Comparison of ENCODE assay signal across 19 mouse cellular contexts in the genomic region with DNA sequence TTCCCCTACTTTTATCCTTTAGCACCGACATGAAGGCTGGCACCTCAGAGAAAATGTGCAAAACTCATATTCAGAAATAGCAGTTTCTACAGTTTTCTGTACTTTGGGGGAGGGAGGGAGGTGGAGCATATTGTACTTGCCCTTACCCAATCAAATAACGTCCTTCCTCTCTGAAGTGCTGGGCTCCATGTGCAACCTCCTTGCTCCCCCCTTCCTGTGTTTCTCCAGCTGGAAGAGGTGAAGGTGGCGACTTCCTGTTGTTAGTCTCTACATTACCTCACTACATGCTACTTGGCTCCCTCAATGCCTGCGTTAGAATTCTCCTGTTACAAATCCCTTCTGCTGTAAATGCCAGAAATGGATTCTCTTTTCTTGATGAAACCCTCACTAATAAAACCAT. TPM values are rescaled to one million over a fixed set of nuclear protein-coding genes. Genes with fewer than 3 reads are reported as not detected.
DNase-seq lines count a peak whose midpoint lies in the region; ATAC-seq and TF ChIP-seq lines count a peak whose summit lies in the region.
"Had no signal": no experiment of that assay in that cellular context is flagged by ENCODE, and none has a peak within 500 bp of the region (broad histone marks: within the 10 kb centered on the region; RNA-seq: fewer than 3 reads in every experiment).

No protein-coding gene starts in this region.

- no peaks in the 10 kb centered on the region for H3K36me3 ChIP-seq in heart, postnatal 0 days (replicated peaks; ENCODE audit: control insufficient read depth, insufficient read depth, low read length)
- H3K36me3 ChIP-seq in lung, postnatal 0 days (ENCODE audit: insufficient read depth, low read length) = no peaks in the 10 kb centered on the region
- no peaks in the 10 kb centered on the region for H3K36me3 ChIP-seq in hindbrain, embryonic 10.5 days
- H3K36me3 ChIP-seq: forebrain, embryonic 10.5 days; hindbrain, embryonic 15.5 days; stomach, embryonic 15.5 days had no signal

- no peak overlapping the region for H3K9ac ChIP-seq in heart, postnatal 0 days (replicated peaks; ENCODE audit: low read depth, low read length)
- H3K9ac ChIP-seq in lung, postnatal 0 days (replicated peaks; ENCODE audit: low read depth) = no peak overlapping the region
- H3K9ac ChIP-seq: hindbrain, embryonic 15.5 days; lung, embryonic 14.5 days; stomach, embryonic 15.5 days had no signal

- no peak overlapping the region for H3K27ac ChIP-seq in heart, postnatal 0 days (ENCODE audit: low read depth)
- no peak overlapping the region for H3K27ac ChIP-seq in lung, postnatal 0 days (ENCODE audit: low read length)
- no peak overlapping the region for H3K27ac ChIP-seq in hindbrain, embryonic 10.5 days
- no peak overlapping the region for H3K27ac ChIP-seq in left cerebral cortex, adult 2 months
- H3K27ac ChIP-seq: forebrain, embryonic 10.5 days; hindbrain, embryonic 15.5 days; stomach, embryonic 15.5 days had no signal

- no peaks in the 10 kb centered on the region for H3K27me3 ChIP-seq in heart, postnatal 0 days (ENCODE audit: control insufficient read depth, insufficient read depth, low read length)
- H3K27me3 ChIP-seq in lung, postnatal 0 days (replicated peaks; ENCODE audit: insufficient read depth, low read length) = no peaks in the 10 kb centered on the region
- no peaks in the 10 kb centered on the region for H3K27me3 ChIP-seq in hindbrain, embryonic 10.5 days (ENCODE audit: insufficient read depth, poor library complexity, severe bottlenecking)
- H3K27me3 ChIP-seq: hindbrain, embryonic 15.5 days; stomach, embryonic 15.5 days had no signal

- no peaks in the 10 kb centered on the region for H3K4me1 ChIP-seq in heart, postnatal 0 days (ENCODE audit: control insufficient read depth, insufficient read depth)
- H3K4me1 ChIP-seq in lung, postnatal 0 days (ENCODE audit: insufficient read depth, low read depth, low read length) = no peaks in the 10 kb centered on the region
- H3K4me1 ChIP-seq in hindbrain, embryonic 10.5 days (replicated peaks) = no peaks in the 10 kb centered on the region
- H3K4me1 ChIP-seq: hindbrain, embryonic 15.5 days had no signal

- no peak overlapping the region for H3K4me3 ChIP-seq in heart, postnatal 0 days (ENCODE audit: low read depth, low read length)
- H3K4me3 ChIP-seq in lung, postnatal 0 days (ENCODE audit: low read depth, low read length) = no peak overlapping the region
- H3K4me3 ChIP-seq in hindbrain, embryonic 10.5 days = no peak overlapping the region
- no peak overlapping the region for H3K4me3 ChIP-seq in left cerebral cortex, adult 2 months
- H3K4me3 ChIP-seq: forebrain, embryonic 10.5 days; hindbrain, embryonic 15.5 days; stomach, embryonic 15.5 days had no signal

- DNase-seq in heart, postnatal 0 days (ENCODE audit: low spot score) = peak; percentile 51
- no peak for DNase-seq in heart, postnatal 25 days (ENCODE audit: low spot score)
- DNase-seq in brain, adult 2 months (ENCODE audit: low read depth, low spot score) = peak; percentile 64
- peak; percentile 24 for DNase-seq in mesoderm, embryonic 11.5 days (ENCODE audit: low read depth, low spot score)
- DNase-seq in lung, postnatal 0 days (ENCODE audit: low spot score) = no peak
- DNase-seq in hindbrain, embryonic 10.5 days (ENCODE audit: low spot score) = no peak
- DNase-seq in left cerebral cortex, adult 2 months (ENCODE audit: extremely low spot score in 1 of 2, low spot score in 2 of 2) = no peak
- DNase-seq: adrenal gland, postnatal 14 days; cerebellum, adult 11-12 months; gastrocnemius, postnatal 25 days; kidney, adult 8-10 months; lung, embryonic 14.5 days; right cerebral cortex, postnatal 25 days had no signal

- intact Hi-C loops in heart, postnatal 25 days (cut with DNase I) = no loop called here
- intact Hi-C loops in left cerebral cortex, adult 2 months (cut with DNase I) = no loop called here

- WGBS in heart, postnatal 0 days = 57% methylated on average over 4 of the region's 4 CpGs
- 56% methylated on average over 4 of the region's 4 CpGs for WGBS in lung, postnatal 0 days
- 84% methylated on average over 4 of the region's 4 CpGs for WGBS in hindbrain, embryonic 10.5 days

- H3K4me2 ChIP-seq in heart, postnatal 0 days (ENCODE audit: low read depth, low read length) = no peak overlapping the region
- no peak overlapping the region for H3K4me2 ChIP-seq in lung, postnatal 0 days (replicated peaks; ENCODE audit: low read depth, low read length)
- H3K4me2 ChIP-seq: hindbrain, embryonic 15.5 days; lung, embryonic 14.5 days; stomach, embryonic 15.5 days had no signal

- TF ChIP-seq EP300 in heart, postnatal 0 days (IDR thresholded peaks at IDR 0.05; ENCODE audit: low read depth) = no peak
- no peak for TF ChIP-seq EP300 in lung, postnatal 0 days (IDR thresholded peaks at IDR 0.05)

- ATAC-seq in heart, postnatal 0 days (ENCODE audit: insufficient read depth, low read depth) = peak; percentile 47; the same call in 1 of the 2 replicates
- peak; percentile 58 for ATAC-seq in granulocyte monocyte progenitor cell, adult 5-6 weeks (replicated peaks; ENCODE audit: poor library complexity, severe bottlenecking)
- ATAC-seq in lung, postnatal 0 days = no peak

- no peak for TF ChIP-seq CTCF in heart, postnatal 0 days (IDR thresholded peaks at IDR 0.05; ENCODE audit: low read depth)
- TF ChIP-seq CTCF in lung, postnatal 0 days (IDR thresholded peaks at IDR 0.05) = no peak
- TF ChIP-seq CTCF in left cerebral cortex, adult 2 months (IDR thresholded peaks at IDR 0.05) = no peak

- no peaks in the 10 kb centered on the region for H3K9me3 ChIP-seq in heart, postnatal 0 days (replicated peaks; ENCODE audit: control insufficient read depth, low read length)
- H3K9me3 ChIP-seq in lung, postnatal 0 days (ENCODE audit: low read length) = no peaks in the 10 kb centered on the region
- H3K9me3 ChIP-seq in hindbrain, embryonic 10.5 days = no peaks in the 10 kb centered on the region
- H3K9me3 ChIP-seq: forebrain, embryonic 10.5 days; hindbrain, embryonic 15.5 days; stomach, embryonic 15.5 days had no signal

RNA-seq across cellular contexts. Expression of a gene that starts 53.4 kb away (rescaled TPM):
- not detected in 2 replicates for total RNA-seq in heart, postnatal 0 days (2014; rRNA removed; ENCODE audit: low replicate concordance)
- polyA plus RNA-seq in heart, postnatal 0 days (2015; fragmentation: Nextera tagmentation; extraction: Ambion mirVana) = not detected in 2 replicates
- total RNA-seq in heart, postnatal 25 days (2021) = not detected
- total RNA-seq in granulocyte monocyte progenitor cell, adult 5-6 weeks (2014; fragmentation: Nextera tagmentation) = not detected in 2 replicates
- total RNA-seq in granulocyte monocyte progenitor cell, adult 5-6 weeks (2017) = not detected in 2 replicates
- polyA plus RNA-seq in lung, postnatal 0 days (2015; fragmentation: Nextera tagmentation; extraction: Ambion mirVana) = not detected in 2 replicates
- not detected in 2 replicates for polyA plus RNA-seq in hindbrain, embryonic 10.5 days (2016; fragmentation: Nextera tagmentation; extraction: Ambion mirVana)
- not detected for total RNA-seq in left cerebral cortex, adult 2 months (2021)
- total RNA-seq: adrenal gland, postnatal 14 days; gastrocnemius, postnatal 25 days; left cerebral cortex, postnatal 36 days; megakaryocyte-erythroid progenitor cell, adult 5-6 weeks had no signal
- polyA plus RNA-seq: forebrain, embryonic 10.5 days; hindbrain, embryonic 15.5 days; lung, embryonic 14.5 days; stomach, embryonic 15.5 days had no signal

RNA-seq across cellular contexts. Expression of a gene that starts 54.0 kb away (rescaled TPM):
- 11.9 and 13.0 TPM in 2 replicates for total RNA-seq in heart, postnatal 0 days (2014; rRNA removed; ENCODE audit: low replicate concordance)
- 20.5 and 21.7 TPM in 2 replicates for polyA plus RNA-seq in heart, postnatal 0 days (2015; fragmentation: Nextera tagmentation; extraction: Ambion mirVana)
- 10 to 100 TPM; 21.3 to 22.6 TPM for total RNA-seq in heart, postnatal 25 days (2021)
- 29.6 and 40.0 TPM in 2 replicates for total RNA-seq in granulocyte monocyte progenitor cell, adult 5-6 weeks (2014; fragmentation: Nextera tagmentation)
- total RNA-seq in granulocyte monocyte progenitor cell, adult 5-6 weeks (2017) = 43.1 and 46.4 TPM in 2 replicates
- polyA plus RNA-seq in lung, postnatal 0 days (2015; fragmentation: Nextera tagmentation; extraction: Ambion mirVana) = 33.5 and 34.5 TPM in 2 replicates
- polyA plus RNA-seq in hindbrain, embryonic 10.5 days (2016; fragmentation: Nextera tagmentation; extraction: Ambion mirVana) = 18.6 and 19.2 TPM in 2 replicates
- 10 to 100 TPM; 33.9 to 37.1 TPM for total RNA-seq in left cerebral cortex, adult 2 months (2021)

Comparison
In these comparisons a context has a peak if more than half of its experiments do, and no peak if none do; other contexts are left out.
1. DNase-seq: peak in heart, postnatal 0 days (single experiment), brain, adult 2 months (single experiment) and mesoderm, embryonic 11.5 days (single experiment); none in heart, postnatal 25 days (single experiment), lung, postnatal 0 days (single experiment), hindbrain, embryonic 10.5 days (single experiment) and left cerebral cortex, adult 2 months (0 of 2).